Mouse (Mus musculus): ENCODE results near the gene Gm10406.
"Not testable (repeated sequence)": the region's sequence is repeated elsewhere in the genome, so short reads cannot be mapped to it uniquely, and the experiment has no call there.

DNA sequence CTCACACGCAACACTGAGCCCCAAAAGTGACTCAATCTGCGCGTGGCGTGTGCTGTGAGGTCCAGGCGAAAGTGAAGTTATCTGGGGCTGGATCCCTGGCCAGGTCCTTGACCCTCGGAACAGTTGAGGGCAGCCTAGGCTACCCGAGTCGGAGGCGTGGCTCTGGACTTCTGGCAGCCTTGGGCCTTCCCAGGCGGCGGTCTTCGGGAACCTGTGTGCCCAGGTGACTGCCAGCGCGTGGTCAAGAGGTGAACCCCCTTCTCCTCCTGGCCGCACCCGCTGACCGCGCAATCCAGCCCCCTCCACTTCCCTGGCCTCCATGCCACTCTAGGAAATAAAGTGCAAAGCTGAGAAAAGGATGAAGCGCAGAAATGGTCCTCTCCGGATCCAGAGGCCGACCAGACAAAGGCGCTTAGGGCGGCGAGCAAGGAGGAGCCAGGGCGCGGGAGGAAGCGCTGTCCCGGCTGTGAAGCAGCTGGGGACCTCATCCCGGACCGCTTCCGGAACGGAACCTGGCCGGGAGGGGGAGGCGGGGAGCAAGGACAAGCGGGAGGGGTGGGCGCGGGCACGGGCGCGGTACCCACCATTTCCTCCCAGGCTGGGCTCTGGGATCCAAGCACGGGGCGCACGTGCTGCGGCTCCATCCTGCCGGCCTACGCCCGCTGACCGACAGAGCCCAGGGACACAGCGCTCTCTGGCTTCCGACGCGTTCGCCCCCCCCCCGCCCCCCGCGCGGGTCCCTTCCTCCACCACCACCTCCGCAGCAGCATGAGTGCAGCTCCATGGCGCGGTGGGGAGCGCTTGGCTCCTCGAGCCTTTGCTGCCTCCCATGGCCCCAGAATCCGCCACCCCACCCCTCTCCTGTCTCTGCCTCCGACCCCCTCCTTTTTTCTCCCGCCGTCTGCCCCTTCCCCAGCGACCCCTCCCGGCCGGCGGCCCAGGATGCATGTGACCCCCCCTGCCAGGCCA lies at the start of gene Gm10406:
- TF ChIP-seq GATA1 (IDR thresholded peaks at IDR 0.05; ENCODE audit: borderline replicate concordance, low read length); FLI1 (IDR thresholded peaks at IDR 0.05; ENCODE audit: low read length): not testable (repeated sequence)
